ENCODE assay signal across 8 mouse cellular contexts in genomic region chr11:109622518-109623037, GRCm38 (mm10). TPM values are rescaled to one million over a fixed set of nuclear protein-coding genes. Genes with fewer than 3 reads are reported as not detected.
A peak's percentile ranks its signal among the peaks of the same experiment; 100 is the strongest.
DNase-seq lines count a peak whose midpoint lies in the region; ATAC-seq and TF ChIP-seq lines count a peak whose summit lies in the region.

No protein-coding gene starts in this region.

- no peaks in the 10 kb centered on the region for H3K36me3 ChIP-seq in kidney, adult 2 months (ENCODE audit: control insufficient read depth, insufficient read depth, low read length)
- H3K36me3 ChIP-seq in lung, postnatal 0 days (ENCODE audit: insufficient read depth, low read length), result no peaks in the 10 kb centered on the region

- peak overlapping the region; percentile 35; the same call in 1 of the 2 replicates for H3K27ac ChIP-seq in kidney, adult 2 months (ENCODE audit: insufficient read depth, low read depth, low read length)
- H3K27ac ChIP-seq in lung, postnatal 0 days (ENCODE audit: low read length), result 0 out of 2 replicates have a peak overlapping the region, but pooled peaks have one; percentile 27

- H3K4me1 ChIP-seq in kidney, adult 2 months (ENCODE audit: control insufficient read depth, insufficient read depth, low read length), result peaks cover 3% of the 10 kb centered on the region; the same call in 1 of the 2 replicates
- peaks cover 6% of the 10 kb centered on the region; the same call in 1 of the 2 replicates for H3K4me1 ChIP-seq in lung, postnatal 0 days (ENCODE audit: insufficient read depth, low read depth, low read length)

- peak overlapping the region; percentile 45 for H3K4me2 ChIP-seq in lung, postnatal 0 days (replicated peaks; ENCODE audit: low read depth, low read length)

- peak overlapping the region; percentile 36 for H3K4me3 ChIP-seq in kidney, adult 2 months (ENCODE audit: insufficient read depth, low read depth, low read length)
- H3K4me3 ChIP-seq in lung, postnatal 0 days (ENCODE audit: low read depth, low read length), result 0 out of 2 replicates have a peak overlapping the region, but pooled peaks have one; percentile 2

- peak; percentile 11 to 42 for DNase-seq in right cerebral cortex, adult 2 months (ENCODE audit: low spot score in 2 of 2)
- no peak for DNase-seq in right cerebral cortex, postnatal 36 days (ENCODE audit: low spot score in 2 of 2)
- DNase-seq in heart, adult 8-10 months (ENCODE audit: low spot score), result peak; percentile 61
- DNase-seq in kidney, adult 2 months, result peak; percentile 63
- peak; percentile 61 for DNase-seq in lung, postnatal 0 days (ENCODE audit: low spot score)
- DNase-seq in thymus, postnatal 36 days, result no peak
- DNase-seq in c-Kit-positive CD71-positive TER-119-positive erythroid progenitor cells, embryonic 14.5 days (ENCODE audit: low spot score), result no peak
- no peak for DNase-seq in layer of hippocampus, adult 18-20 months (ENCODE audit: low spot score in 2 of 2)

- H3K9me3 ChIP-seq in lung, postnatal 0 days (ENCODE audit: low read length), result no peaks in the 10 kb centered on the region

- no peak for TF ChIP-seq POLR2A in kidney, adult 2 months (IDR thresholded peaks at IDR 0.05; ENCODE audit: low read depth, low read length)

- H3K9ac ChIP-seq in lung, postnatal 0 days (replicated peaks; ENCODE audit: low read depth), result peak overlapping the region; percentile 20; the same call in 1 of the 2 replicates

- 15% methylated on average over 15 of the region's 15 CpGs for WGBS in kidney, adult 2 months
- WGBS in lung, postnatal 0 days, result 3% methylated on average over 15 of the region's 15 CpGs

- peak; percentile 62; the same call in 1 of the 2 replicates for TF ChIP-seq EP300 in lung, postnatal 0 days (IDR thresholded peaks at IDR 0.05)

- H3K27me3 ChIP-seq in kidney, adult 2 months (replicated peaks; ENCODE audit: control insufficient read depth, insufficient read depth, low read length), result no peaks in the 10 kb centered on the region
- no peaks in the 10 kb centered on the region for H3K27me3 ChIP-seq in lung, postnatal 0 days (replicated peaks; ENCODE audit: insufficient read depth, low read length)

- ATAC-seq in lung, postnatal 0 days, result peak; percentile 78

- TF ChIP-seq CTCF in kidney, adult 2 months (conservative IDR thresholded peaks at IDR 0.05; ENCODE audit: insufficient read depth, insufficient read length, low read depth, low read length), result no peak
- TF ChIP-seq CTCF in lung, postnatal 0 days (IDR thresholded peaks at IDR 0.05), result no peak

RNA-seq across cellular contexts. Expression of gene Wipi1, which starts 10.8 kb away (rescaled TPM):
- 100 to 1,000 TPM; 110 to 141 (median 120) TPM for total RNA-seq in heart, adult 8-10 months (2022)
- polyA plus RNA-seq in kidney, adult 2 months (2012; rRNA removed), result 22.7 and 25.2 TPM in 2 replicates
- 51.4 and 65.1 TPM in 2 replicates for polyA plus RNA-seq in lung, postnatal 0 days (2015; fragmentation: Nextera tagmentation; extraction: Ambion mirVana)
- 10 to 100 TPM; 21.1 to 21.6 TPM for total RNA-seq in layer of hippocampus, adult 18-20 months (2021)

RNA-seq across cellular contexts. Expression of gene Prkar1a, which starts 26.6 kb away (rescaled TPM):
- 100 to 1,000 TPM; 347 to 373 (median 363) TPM for total RNA-seq in heart, adult 8-10 months (2022)
- polyA plus RNA-seq in kidney, adult 2 months (2012; rRNA removed), result 85.9 and 102 TPM in 2 replicates
- 305 TPM in 2 replicates for polyA plus RNA-seq in lung, postnatal 0 days (2015; fragmentation: Nextera tagmentation; extraction: Ambion mirVana)
- total RNA-seq in layer of hippocampus, adult 18-20 months (2021), result 100 to 1,000 TPM; 567 to 586 TPM

Comparison
In these comparisons a context has a peak if more than half of its experiments do, and no peak if none do; other contexts are left out.
1. DNase-seq: peak in right cerebral cortex, adult 2 months (2 of 2), heart, adult 8-10 months (single experiment), kidney, adult 2 months (single experiment) and lung, postnatal 0 days (single experiment); none in right cerebral cortex, postnatal 36 days (0 of 2), thymus, postnatal 36 days (0 of 2), c-Kit-positive CD71-positive TER-119-positive erythroid progenitor cells, embryonic 14.5 days (single experiment) and layer of hippocampus, adult 18-20 months (0 of 2).
2. RNA of gene Wipi1, which starts 10.8 kb away (total RNA-seq): 110 to 141 TPM in heart, adult 8-10 months; 21.1 to 21.6 TPM in layer of hippocampus, adult 18-20 months; every median in the first group is over 4 times any median in the second.